Mouse (Mus musculus) gonadal fat pad, adult 2 months (tissue): Measurements from ENCODE around the gene C2. TPM values are rescaled to one million over a fixed set of nuclear protein-coding genes. Genes with fewer than 3 reads are reported as not detected.

Experiments used
- DNase-seq: peaks from one replicate; pipeline ENCODE4 v3.0.0-alpha.2; 2012; ENCODE audit warnings: low read depth
- polyA plus RNA-seq: library from polyadenylated mRNA; depleted of rRNA; stranded (reverse); fragments of >200 nt; gene quantifications from 2 replicates; pipeline ENCODE4 v1.2.3, GENCODE M21; 2012

The C2 gene
- polyA plus RNA-seq, 1 experiment, result 69.0 TPM

DNA sequence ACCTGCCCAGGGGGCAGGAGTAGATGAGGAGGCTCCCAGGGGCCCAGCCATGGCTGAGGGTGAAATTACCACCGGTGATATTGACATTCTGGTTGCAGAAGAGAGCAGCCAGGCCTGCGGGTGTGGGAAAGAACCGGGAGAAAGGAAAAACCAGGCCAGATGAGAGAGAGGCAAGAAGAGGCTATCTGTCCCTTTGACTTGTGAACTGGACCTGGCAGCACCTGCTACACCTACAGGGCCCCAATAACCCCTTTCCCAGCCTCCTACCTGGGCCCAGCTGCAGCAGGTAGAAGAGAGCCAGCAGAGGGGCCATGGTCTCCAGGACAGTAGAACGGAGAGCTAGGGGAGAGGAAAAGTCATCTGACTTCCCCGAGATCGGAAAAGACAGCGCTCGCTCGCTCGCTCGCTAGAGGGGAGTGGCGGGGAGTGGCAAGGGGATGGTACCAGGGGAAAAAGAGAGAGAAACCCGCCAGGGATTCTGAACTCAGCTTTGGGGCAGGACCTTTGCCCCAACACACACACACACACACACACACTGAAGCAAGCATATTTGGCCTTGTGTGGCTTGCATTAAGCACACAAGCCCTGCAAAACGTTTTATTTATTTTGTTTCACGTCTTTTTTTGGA, 16.3 kb downstream of the C2 start, which contains the start of gene Gm20547:
Gm20547 (minus strand) TSS at position 360 of the 628 bp plus-strand sequence.
- no peak for DNase-seq

DNA sequence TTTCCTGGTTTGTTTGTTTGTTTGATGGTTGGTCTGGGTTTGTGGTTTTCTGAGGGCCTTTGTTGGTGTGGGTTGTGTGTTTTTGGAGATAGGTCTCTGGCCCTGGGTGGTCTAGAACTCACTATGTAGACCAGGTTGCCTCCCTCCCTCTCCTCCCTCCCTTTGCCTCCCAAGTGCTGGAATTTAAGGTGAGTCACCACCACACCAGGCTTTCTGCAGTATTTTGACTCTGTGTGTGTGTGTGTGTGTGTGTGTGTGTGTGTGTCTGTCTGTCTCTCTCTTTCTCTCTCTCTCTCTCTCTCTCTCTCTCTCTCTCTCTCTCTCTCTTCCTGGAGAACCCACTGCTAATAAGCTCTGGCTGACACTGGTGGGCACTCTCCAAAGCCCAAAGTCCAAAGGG, 16.9 kb downstream of the C2 start:
- DNase-seq, result no peak

DNA sequence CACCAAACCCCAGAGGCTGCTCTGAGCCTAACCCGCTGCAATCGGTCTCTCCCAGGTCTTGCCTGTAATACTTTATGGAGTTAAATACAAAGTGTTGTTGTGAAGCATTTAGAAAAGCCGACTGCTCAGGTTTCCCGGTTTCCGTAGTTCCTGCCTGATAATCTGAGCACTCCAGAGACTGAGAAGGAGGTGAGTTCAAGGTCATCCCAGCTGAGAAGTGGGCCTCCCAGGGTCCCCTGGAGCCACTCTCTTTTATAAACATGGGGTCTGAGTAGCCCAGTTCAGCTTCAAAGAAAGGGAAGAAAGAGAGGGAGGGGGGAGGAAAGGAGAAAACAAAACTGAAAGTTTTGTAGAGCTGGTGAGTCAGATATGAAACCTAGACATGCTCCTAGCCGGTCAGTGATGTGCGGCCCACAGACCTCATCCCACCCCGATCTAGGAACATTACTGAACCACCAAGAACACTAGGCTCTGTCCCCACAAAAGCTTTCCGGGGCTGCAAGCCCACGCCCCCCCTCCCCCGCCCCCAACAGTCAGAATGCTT, 18.7 kb downstream of the C2 start, which contains the start of gene Zbtb12:
Zbtb12 (plus strand) TSS at position 148 of the 544 bp plus-strand sequence.
- no peak for DNase-seq

DNA sequence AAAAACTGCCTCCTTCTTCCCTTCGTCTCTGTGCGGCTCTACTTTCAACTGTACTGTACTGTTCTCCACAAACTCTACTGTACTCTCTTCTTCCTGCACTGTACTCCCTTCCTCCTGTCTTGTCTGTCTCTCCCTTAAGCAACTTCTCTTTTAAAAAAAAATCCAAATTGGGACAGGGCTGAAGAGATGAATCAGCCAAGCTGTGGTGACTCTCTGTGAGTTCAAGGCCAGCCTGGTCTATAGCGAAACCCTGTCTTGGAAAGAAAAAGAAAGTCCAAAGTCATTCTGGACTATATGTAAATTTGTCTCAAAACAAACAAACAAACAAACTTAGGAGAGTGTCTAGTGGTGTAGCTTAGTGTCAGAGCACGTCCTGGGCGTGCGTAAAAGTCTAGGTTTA, 23.7 kb downstream of the C2 start:
- DNase-seq, result no peak

DNA sequence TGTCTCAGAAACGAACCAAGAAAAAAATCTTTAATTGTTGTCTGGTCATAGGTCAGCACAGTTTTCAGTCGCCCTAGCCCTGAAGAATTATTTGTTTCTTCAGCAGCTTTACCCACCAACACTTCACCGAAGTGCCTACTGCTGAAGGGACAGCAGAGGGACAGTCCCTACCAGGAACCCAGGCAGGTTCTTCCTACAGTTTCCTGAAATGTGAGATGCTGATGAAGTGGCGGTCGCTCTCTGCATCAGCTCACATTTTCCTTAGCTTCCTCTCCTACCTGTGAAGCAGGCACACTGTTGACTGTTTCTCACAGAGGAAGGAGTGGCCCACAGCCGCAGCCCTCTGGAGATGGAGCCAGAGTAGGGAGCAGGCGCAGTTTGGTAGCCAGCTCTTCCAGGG, 32.1 kb downstream of the C2 start:
- DNase-seq, result no peak

DNA sequence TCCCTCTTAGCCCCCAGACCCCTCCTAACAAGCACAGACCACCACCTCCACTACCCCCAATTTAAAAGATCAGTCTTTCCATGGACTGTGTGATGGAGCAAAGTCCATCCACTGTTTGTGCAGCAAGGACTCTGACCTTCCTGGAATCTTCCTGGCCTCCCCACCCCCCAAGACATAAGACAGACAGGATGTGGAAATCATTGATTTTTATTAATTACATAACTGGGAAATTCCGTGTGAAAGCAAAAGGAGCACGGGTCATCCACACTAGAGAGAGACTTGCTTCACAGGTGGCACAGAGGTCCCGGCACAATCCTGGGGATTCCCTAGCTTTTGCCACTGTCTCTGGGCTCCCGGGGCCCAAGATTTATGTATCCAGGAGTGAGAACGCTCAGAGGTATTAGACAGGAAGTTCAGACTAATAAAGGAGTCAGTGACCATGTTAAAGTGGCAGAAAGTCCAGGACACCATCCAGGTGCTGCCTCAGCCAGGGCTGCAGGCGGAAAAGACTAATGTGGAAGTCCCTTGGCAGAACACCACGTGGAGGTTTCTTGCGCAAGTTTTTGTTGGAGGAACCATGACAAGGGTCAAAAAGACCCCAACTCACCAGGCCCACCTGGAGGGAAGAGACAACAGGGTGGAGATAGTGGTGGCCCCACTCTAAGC, 35.5 kb downstream of the C2 start, which contains the start of gene Cfb:
Cfb (minus strand) TSS at position 103 of the 666 bp plus-strand sequence.
- peak; percentile 24 for DNase-seq

DNA sequence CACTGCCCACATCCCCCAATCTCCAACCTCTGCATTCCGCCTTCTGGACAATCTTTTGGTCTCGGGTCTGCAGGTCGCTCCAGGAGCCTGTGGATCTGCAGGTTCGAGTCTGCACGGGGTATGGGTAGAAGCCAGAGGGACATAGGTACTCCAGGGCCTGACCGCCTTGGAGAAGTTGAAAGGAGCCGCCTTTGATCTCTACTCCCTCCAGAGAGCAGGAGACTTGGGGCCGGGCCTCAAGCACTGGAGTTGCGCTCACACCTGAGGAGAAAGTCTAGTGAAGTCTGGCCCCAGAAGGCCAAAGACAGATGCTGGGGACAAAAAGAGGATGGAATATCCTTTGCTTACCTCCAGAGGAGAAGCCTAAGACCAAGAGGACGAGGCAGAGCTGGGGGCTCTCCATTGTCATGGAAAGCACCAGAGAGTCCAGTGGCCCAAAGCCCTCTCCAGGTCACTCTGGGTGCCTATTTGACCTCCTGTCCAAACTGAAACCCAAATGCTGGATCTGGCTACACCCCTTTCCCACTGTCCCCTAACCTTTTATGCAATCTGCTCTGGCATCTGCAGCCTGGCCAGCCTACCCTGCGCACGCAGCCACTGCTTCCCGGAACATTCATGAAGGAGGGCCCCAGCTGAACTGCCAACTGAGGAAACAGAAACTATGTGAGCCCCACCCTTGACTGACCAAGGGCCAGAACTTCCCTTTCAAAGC, 36.2 kb downstream of the C2 start:
- no peak for DNase-seq

DNA sequence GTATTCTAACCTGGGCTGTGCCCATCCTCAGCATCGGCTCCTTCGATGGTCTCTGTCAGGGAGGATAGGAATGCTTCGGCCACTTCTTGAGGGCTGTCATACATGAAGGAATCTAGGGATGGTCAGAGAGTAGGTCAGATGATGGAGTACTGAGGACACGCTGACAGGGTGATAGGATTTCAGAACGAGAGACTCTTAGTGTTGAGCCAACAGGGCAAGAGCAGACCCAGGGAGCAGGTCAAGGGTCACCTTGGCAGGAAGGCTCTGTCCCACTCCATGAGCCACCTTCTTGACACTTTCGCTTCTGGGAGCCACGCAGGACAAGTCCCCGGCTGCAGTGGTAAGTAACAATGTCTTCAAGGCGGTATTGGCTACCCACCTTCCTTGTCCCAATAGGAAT, 37.6 kb downstream of the C2 start:
- DNase-seq, result no peak

DNA sequence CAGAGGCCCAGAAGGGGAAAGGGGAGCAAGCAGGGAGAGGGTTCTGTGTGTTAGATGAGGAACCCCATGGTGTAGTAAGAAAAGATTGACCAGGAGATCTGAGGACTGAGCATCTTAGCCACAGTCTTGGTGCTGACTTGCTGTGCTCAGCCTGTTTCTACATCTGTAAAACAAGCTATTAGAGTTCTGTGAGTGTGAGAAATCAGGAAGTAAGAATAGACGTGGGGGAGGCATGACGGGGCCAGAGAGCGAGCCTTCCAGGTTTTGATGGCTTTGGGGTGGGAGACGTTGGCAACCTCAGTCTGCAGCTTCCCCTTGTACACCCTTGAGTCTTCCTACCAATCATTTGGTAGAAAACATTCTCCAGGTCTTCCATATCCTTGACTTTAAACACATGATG, 39.4 kb downstream of the C2 start:
- DNase-seq, result no peak

DNA sequence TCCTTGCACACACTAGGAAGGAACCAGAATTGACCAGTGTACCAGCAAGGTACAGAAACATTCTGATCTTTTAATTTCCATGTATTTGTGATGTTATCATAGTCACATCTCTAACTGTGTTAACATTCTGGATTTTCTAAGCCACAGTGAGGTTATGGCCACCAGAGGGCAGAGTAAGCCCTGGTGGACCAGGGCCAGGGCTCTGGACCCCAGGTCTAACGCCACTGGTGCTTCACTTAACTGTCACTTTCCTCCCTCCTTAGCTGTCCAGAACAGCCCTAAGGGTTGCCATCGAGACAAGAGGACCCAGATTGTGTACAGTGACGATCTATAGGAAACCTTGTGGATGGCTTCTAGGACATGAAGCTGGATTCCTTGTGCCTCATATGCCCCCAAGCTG, 42.2 kb downstream of the C2 start:
- no peak for DNase-seq

DNA sequence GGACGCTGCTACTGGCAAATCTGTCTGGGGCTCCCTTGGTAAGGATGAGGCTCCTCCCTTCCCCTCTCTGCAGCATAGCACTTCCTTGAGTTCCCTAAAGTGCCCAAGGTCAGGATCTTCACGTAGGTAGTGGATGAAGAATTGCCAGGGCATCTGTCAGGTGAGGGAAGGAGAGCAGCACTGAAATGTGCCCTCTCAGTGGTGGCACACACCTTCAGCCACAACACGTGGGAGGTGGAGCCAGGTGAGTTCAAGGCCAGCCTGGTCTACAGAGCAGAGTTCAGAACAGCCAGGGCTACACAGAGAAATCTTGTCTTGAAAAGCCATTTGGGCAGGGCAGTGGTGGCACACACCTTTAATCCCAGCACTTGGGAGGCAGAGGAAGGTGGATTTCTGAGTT, 43.3 kb downstream of the C2 start:
- DNase-seq, result no peak

DNA sequence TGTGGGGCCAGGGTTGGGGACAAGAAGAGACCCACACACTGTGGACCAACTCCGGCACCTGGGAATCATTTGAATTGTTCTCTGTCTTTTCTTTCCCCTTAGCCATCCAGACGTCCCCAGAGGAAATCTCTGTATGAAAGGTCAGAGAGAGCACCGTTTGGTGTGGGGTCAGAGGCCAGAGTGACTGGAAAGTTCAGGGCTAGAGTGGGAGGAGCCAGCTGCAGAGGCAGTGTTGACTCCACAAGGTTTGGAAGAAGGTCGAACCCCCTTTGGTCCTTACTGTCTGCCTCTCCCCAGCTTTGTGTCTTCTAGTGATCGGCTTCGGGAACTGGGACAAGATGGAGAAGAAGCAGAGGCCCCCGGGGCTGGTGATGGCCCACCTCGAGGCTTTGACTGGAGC, 44.6 kb downstream of the C2 start:
- DNase-seq, result no peak

DNA sequence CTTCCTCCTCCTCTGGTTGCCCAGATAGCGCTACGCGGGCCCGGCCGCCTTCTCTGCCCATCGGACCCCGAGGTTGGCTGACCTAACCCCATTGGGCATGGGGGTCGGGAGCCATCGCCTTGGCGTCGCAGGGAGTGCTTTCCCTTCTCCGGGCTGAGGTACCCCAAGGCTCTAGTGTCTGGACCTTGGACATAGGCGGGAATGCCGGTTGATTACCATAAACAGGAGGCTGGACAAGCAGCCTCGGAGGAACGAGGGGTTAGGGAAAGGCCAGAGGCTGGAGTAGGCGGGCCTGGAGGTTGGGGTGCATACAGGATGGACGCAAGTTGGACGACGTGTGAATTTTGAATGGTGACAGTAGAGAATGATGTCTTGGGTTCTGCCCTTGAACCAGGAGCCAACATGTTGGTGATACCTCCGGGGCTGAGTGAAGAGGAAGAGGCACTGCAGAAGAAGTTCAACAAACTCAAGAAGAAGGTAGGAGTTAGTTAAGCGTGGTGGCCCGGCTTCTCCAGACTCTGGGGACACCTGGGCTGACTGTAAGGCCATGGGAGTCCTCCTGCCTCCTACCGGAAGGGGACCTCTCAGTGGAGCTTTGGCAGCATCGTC, 47.4 kb downstream of the C2 start:
- DNase-seq, result no peak

DNA sequence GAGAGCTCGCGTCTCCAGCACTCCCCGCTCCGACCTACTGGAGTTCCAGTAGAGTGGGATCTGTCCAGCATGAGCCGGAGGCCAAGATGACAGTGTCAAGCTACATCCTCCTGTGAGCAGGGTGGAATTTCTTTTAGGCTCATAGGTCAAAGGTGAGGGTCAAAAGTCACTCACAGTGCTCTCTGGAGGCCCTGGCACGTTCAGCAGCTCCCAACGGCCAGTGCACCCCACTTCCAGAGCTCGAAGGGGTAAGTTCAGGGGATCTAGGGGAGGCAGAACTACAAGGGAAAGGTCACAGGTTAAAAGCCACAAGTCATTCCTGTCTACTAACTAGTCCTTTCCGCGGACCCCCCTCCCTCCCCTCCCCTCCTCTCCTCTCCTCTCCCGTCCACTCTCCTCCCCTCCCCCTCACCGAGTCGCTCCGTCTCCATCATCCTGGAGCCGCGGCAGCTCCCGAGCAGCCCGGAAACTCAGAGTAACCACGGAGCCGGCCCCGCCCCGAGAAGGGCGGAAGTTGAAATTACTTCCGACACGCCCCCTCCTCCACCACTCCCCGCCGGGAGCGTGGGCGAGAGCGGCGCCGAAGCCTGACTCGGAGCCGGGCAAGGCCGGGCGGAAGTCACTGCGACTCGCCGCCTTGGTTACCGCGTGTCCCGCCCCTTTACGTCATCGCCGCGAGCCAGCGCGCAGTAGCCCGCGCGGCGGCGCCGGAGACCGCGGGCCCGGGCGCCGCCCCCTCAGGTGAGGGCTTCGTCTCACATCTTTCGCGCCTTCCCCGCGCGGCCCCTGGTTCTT, 48.1 kb downstream of the C2 start, which contains the start of the genes Skiv2l and Nelfe:
Skiv2l (minus strand) TSS at position 489 of the 795 bp plus-strand sequence.
Nelfe (plus strand) TSS at position 670 of the 795 bp plus-strand sequence.
- no peak for DNase-seq

DNA sequence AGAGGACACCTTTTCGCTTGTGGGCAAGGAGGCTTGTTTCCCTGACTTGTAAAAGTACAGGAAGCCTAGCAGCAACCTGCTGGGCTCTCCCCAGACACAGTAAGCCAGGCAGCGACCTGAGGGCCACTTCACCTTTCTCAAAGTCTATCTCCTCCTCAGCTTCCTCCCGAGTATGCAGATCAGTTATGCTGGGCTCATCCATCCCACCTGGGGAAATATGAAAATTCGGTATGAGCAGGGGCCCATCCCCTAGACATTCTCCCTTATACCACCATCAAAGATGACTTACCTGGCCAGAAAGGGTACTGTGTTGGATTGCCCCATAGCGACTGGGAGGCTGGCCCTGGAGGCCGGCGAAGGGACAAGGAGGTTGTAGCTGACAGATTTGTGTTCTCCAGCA, 50.5 kb downstream of the C2 start:
- DNase-seq, result no peak

DNA sequence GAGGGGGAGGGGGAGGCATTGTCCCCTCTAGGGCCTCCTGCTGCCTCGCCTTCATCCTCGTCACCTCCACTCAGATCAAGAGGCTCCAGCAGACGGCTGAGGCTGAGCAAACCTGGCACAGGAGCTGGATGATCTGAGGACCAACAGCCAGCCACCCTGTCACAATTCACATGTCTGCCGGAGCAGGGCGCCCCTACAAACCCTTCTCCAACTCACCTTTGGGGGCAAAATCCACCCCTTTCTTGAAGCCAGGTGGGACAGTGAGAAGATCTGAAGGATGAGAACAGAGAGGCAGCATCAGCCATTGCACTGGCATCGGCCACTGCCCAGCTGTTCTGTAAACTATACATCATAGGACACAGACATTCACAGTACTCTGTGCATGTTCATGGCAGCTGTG, 50.9 kb downstream of the C2 start:
- DNase-seq, result no peak

DNA sequence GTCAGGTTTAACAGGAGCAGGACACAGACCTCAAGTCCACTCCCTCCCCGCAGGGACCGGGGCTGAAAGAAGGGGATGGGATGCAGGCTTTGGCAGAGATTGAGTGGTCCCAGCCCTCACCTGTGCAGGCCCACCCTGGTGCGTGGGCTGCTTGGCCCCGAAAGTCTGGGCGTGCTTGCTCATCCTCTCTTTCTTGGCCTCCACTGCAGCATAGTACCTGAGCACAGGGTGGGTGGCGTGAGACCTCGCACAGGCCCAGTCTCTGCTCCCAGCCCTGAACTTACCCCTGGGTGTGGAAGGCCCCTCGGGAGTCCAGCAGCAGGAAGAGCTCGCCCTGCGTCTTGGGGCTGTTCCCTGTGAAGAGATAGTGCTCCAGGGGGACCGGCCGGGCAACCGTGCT, 53.2 kb downstream of the C2 start:
- no peak for DNase-seq

DNA sequence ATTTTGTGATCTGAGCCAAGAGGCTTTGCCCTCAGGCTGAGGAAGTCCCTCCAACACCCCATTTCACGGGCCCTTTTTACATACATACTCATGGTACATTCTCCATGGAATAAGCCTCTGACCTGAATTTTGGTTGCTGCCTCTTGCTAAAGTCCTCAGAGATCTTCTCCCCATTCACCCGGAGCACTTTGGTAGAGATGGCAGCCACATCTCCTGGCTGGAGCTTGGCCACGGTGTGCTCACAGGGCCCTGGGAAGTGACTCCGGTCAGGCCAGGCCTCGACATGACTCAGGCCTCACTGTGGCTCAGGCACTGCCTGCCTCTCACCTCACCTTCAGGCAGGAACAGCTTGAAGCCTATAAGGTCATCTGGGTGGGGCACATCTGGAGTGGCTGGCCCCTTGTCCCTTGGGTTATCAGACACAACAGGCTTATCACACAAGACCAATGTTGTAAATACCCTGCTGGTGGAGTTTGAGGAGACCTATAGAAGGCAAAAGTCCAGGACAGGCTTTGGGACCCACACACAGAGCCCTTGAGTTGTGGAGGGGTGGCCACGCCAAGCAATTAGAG, 57.2 kb downstream of the C2 start:
- DNase-seq, result no peak

DNA sequence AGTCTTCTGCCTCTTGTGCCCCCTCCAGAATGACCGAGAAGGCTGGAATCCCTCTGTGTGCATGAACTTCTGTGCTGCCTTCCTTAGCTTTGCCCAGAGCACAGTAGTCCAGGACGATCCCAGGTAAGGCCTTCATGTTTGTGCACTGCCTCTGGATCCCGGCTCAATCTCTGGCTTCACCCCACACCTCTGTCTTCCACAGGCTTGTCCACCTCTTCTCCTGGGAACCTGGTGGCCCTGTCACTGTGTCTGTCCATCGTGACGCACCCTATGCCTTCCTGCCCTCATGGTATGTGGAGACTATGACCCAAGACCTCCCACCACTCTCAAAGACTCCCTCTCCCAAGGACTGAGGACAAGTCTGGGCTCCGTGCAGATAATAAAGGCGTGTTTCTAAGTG, 59.3 kb downstream of the C2 start:
- DNase-seq, result no peak

DNA sequence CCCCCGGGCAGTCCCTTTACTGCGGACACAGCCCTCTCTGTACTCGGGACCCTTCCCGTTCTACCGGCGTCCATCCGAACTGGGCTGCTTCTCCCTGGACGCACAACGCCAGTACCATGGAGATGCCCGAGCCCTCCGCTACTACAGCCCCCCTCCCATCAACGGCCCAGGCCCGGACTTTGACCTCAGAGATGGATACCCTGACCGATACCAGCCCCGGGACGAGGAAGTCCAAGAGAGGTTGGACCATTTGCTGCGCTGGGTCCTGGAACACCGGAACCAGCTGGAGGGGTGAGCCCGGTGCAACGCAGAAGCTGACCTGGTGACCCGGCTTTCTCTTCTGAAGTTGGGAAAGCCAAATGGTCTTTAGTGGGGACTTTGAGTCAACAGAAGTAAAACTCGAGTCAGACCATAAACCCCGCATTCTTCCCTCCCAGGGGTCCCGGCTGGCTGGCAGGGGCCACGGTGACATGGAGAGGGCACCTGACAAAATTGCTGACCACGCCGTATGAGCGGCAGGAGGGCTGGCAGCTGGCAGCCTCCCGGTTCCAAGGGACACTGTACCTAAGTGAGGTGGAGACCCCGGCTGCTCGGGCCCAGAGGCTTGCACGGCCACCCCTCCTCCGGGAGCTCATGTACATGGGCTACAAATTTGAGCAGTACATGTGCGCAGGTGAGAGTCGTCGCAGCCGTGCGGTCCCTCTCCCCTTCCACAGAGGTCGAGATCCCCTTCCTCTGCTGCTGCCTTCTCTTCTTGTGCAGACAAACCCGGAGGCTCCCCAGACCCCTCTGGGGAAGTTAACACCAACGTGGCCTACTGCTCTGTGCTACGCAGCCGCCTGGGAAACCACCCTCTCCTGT, 60.4 kb downstream of the C2 start:
- no peak for DNase-seq
